Mouse (Mus musculus) liver, embryonic 11.5 days (tissue): ENCODE data around the gene Slc22a4. TPM values are rescaled to one million over a fixed set of nuclear protein-coding genes. Genes with fewer than 3 reads are reported as not detected.

Experiments used
- ATAC-seq: fragments of 200-750 bp; cut with Nextera tagmentation; replicated peaks from 2 replicates; pipeline ENCODE4 v1.8.0; 2017; ENCODE audit warnings: moderate number of reproducible peaks, mild to moderate bottlenecking, moderate TSS enrichment, moderate library complexity; ENCODE audit not compliant: low FRiP score
- DNase-seq: peaks from one replicate; pipeline ENCODE4 v3.0.0-alpha.2; 2017; ENCODE audit warnings: low spot score
- H3K27ac ChIP-seq: fragments of 300-500 bp; sonication (generic); 2 replicates; pipeline ENCODE4 v1.5.1; 2014; ENCODE audit warnings: mild to moderate bottlenecking, low read depth, low read length, control low read depth
- H3K27me3 ChIP-seq: fragments of 300-500 bp; sonication (generic); replicated peaks from 2 replicates; pipeline ENCODE4 v1.6.1; 2014; ENCODE audit warnings: low read length, mixed read lengths; ENCODE audit not compliant: control insufficient read depth, insufficient read depth
- H3K36me3 ChIP-seq: fragments of 300-500 bp; sonication (generic); 2 replicates; pipeline ENCODE4 v1.6.1; 2014; ENCODE audit warnings: mild to moderate bottlenecking, low read length, moderate library complexity, mixed read lengths; ENCODE audit not compliant: control insufficient read depth, insufficient read depth
- H3K4me1 ChIP-seq: fragments of 300-500 bp; sonication (generic); replicated peaks from 2 replicates; pipeline ENCODE4 v1.6.1; 2014; ENCODE audit warnings: low read length, mixed read lengths; ENCODE audit not compliant: control insufficient read depth, insufficient read depth
- H3K4me2 ChIP-seq: fragments of 300-500 bp; sonication (generic); 2 replicates; pipeline ENCODE4 v1.6.1; 2014; ENCODE audit warnings: mild to moderate bottlenecking, control low read depth, moderate library complexity
- H3K4me3 ChIP-seq: fragments of 300-500 bp; sonication (generic); 2 replicates; pipeline ENCODE4 v1.5.1; 2014; ENCODE audit warnings: low read depth, low read length, control low read depth
- H3K9ac ChIP-seq: fragments of 300-500 bp; sonication (generic); 2 replicates; pipeline ENCODE4 v1.6.1; 2014; ENCODE audit warnings: low read depth, low read length, control low read depth
- H3K9me3 ChIP-seq: fragments of 300-500 bp; sonication (generic); 2 replicates; pipeline ENCODE4 v1.6.1; 2016; ENCODE audit warnings: low read length, inconsistent platforms, mixed read lengths; ENCODE audit not compliant: control insufficient read depth
- WGBS: fragments of 180-500 bp; shearing (Covaris S2); extraction: QIAGEN DNeasy Blood & Tissue Kit; methylation state at CpG from one replicate; pipeline ENCODE4 v1.1.7; 2014; 5-methylcytosine and 5-hydroxymethylcytosine counted together
- polyA plus RNA-seq: library from polyadenylated mRNA; unstranded; fragments of >200 nt; fragmentation: Nextera tagmentation; extraction: Ambion mirVana; gene quantifications from 2 replicates; pipeline ENCODE4 v1.2.1, GENCODE M21; 2014

Gene Slc22a4
- polyA plus RNA-seq, 1 experiment from 2014 or later: 20.6 TPM

DNA sequence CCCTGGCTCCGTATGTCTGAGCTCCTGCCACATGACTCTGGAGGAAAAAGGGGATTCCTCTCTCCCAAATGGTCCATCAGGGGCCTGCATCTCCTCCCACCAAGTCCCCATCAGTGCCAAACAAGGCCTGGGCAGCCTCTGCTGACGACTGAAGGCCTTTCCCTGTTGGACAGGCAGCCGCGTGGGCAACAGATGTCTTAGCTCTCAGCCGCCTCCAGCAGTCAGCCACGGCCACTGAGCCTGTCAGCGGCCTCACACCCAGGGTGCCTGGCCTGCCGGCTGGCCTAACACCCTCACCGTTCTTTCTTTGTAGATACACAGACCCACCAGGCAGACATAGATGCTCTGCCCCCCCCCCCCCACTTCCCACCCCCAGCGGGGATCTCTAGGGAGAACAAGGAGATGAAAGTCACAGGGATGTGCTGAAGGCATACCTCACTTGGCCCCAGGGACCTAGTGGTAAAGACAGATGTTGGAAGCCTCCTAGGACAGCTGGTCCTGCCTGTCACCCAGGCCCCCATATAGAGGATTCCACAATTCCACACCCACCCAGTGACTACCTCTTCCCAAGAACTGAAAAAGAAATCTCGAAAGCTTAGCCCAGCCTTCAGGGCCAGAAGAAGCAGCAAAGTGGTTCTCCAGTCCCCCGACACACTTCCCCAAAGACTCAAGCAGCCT is 39.6 kb upstream of the Slc22a4 start:
- DNase-seq (no peak), ATAC-seq (no peak)
- Histone ChIP-seq H3K4me3 (no peak overlapping the region), H3K9me3 (no peaks in the 10 kb centered on the region), H3K4me2 (peak overlapping the region; percentile 77), H3K4me1 (peaks cover 4% of the 10 kb centered on the region; the same call in 1 of the 2 replicates), H3K27me3 (peaks cover 45% of the 10 kb centered on the region), H3K27ac (no peak overlapping the region), H3K36me3 (no peaks in the 10 kb centered on the region), H3K9ac (no peak overlapping the region)
- 36% methylated on average over 12 of the region's 12 CpGs for WGBS

DNA sequence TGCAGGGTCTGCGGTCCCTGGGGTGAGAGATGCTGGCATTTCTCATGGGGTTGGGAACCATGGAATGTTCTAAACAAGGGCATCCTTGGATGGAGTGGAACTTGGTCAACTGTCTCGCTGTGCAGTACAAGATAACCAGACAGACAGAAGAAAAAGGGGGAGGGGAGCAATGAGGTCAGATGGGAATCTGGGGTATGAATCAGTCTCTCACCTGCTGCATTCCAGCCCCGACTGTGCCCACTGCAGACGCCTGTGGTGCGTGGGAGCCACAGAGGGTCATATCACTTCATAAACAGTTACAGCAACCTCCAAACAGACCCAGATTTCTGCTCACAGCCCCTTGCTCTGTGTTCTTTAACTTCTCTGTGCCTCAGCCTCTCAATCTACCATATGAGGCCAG is 38.5 kb upstream of the Slc22a4 start:
- ATAC-seq (no peak), DNase-seq (no peak)
- Histone ChIP-seq H3K9ac (no peak overlapping the region), H3K36me3 (no peaks in the 10 kb centered on the region), H3K27ac (no peak overlapping the region), H3K4me2 (no peak overlapping the region), H3K4me1 (peaks cover 4% of the 10 kb centered on the region; the same call in 1 of the 2 replicates), H3K27me3 (peaks cover 42% of the 10 kb centered on the region), H3K9me3 (no peaks in the 10 kb centered on the region), H3K4me3 (no peak overlapping the region)
- 68% methylated on average over 5 of the region's 5 CpGs for WGBS

DNA sequence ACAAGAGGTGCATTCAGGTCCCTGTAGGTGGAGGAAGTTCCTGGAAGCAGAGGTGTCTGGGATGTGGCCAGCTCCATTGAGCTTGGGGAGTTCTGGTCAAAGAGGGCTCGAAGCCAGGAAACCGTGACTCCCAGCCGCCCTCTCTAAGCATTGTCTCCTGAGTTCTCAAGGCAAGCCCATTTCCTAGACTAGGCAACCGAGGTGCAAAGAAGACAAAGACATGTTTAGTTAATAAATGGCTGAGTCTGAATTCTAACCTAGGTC is 38.0 kb upstream of the Slc22a4 start:
- Histone ChIP-seq H3K27ac (no peak overlapping the region), H3K36me3 (no peaks in the 10 kb centered on the region), H3K4me2 (no peak overlapping the region), H3K4me3 (no peak overlapping the region), H3K9ac (no peak overlapping the region), H3K27me3 (peaks cover 42% of the 10 kb centered on the region), H3K4me1 (peaks cover 4% of the 10 kb centered on the region; the same call in 1 of the 2 replicates), H3K9me3 (no peaks in the 10 kb centered on the region)
- 70% methylated on average over 4 of the region's 4 CpGs for WGBS
- ATAC-seq: no peak
- no peak for DNase-seq

DNA sequence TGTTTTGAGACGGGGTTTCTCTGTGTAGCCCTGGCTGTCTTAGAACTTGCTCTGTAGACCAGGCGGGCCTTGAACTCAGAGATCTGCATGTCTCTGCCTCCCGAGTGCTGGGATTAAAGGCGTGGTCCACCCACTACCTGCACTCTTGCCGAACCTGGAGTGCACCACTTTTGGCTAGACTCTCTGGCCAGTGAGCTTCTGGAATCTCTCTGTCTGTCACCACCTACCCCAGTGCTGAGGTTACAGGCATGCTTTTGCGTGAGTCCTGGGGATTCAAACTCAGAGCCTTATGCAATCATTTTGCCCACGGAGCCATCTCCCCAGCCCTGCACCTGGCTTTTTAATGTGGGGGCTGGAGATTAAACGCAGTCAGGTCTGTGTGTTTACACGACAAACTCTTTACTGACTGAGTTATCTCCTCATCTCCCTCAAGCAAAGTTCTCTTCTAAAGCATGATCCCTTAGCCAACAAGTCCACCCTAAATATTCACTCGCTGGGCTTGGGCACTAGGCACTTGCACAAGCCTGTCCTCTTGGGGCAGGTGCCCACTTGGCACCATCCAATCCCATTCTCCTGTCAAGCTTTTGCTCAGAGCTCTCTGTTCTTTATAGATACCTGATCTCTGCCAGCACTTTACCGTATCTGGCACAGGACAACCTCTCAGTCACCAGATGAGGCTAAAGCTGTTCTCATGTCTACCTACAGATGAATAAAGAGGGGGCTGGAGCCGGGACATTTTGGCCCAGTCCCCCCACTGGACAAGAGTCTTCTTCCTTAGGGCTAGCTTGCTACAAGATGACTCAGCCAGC is 37.4 kb upstream of the Slc22a4 start:
- Histone ChIP-seq H3K4me1 (peaks cover 4% of the 10 kb centered on the region; the same call in 1 of the 2 replicates), H3K27ac (no peak overlapping the region), H3K27me3 (peaks cover 40% of the 10 kb centered on the region), H3K4me2 (no peak overlapping the region), H3K9ac (no peak overlapping the region), H3K9me3 (no peaks in the 10 kb centered on the region), H3K36me3 (no peaks in the 10 kb centered on the region), H3K4me3 (no peak overlapping the region)
- 77% methylated on average over 12 of the region's 12 CpGs for WGBS
- DNase-seq (no peak), ATAC-seq (no peak)

DNA sequence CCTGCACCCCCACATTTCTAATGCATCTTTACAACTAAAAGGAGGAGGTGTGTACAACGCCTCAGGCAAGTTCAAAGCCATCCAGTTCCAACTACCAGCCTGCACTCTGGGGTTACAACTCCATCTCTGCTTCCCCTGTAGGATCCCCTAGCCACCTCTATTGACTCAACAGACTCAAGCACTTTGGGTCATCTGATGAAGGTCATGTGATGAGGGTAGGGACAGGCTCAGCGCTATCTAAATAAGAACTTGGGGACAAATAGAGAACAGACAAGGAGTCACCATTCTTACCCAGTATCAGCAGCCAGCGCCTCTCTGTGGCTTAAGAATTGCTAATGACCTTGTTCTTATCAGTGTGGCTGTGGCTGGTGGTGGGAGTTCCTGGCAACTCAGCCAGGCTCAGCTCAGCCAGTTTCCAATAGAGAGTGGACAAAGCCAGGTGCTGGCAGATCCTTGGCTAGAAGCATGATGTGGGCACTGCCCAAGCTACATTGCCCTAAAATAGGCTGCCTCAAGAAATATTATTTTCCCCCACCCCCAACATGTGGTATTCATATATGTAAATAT is 36.6 kb upstream of the Slc22a4 start:
- peaks cover 6% of the 10 kb centered on the region; the same call in 1 of the 2 replicates for H3K4me1 ChIP-seq
- H3K4me3 ChIP-seq: no peak overlapping the region
- H3K27me3 ChIP-seq: peaks cover 32% of the 10 kb centered on the region
- no peak overlapping the region for H3K4me2 ChIP-seq
- no peak overlapping the region for H3K27ac ChIP-seq
- 43% methylated on average over 3 of the region's 3 CpGs for WGBS
- H3K9me3 ChIP-seq: no peaks in the 10 kb centered on the region
- H3K9ac ChIP-seq: no peak overlapping the region
- DNase-seq (no peak), ATAC-seq (no peak)
- no peaks in the 10 kb centered on the region for H3K36me3 ChIP-seq

DNA sequence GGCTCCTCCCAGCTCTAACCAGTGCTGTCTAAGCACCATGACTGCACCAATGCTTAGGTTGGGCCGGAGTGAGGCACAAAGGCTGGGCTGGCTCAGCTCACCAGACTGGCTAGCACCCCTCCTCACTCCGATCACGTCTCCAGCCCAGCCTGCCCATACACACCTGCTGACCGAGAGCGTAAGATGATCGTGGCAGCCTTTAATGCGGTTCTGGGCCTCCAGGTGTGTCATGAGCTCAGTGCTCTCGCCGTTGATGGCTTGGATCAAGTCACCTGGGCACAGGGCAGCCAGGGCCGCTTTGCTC is 35.5 kb upstream of the Slc22a4 start:
- DNase-seq (no peak), ATAC-seq (no peak)
- Histone ChIP-seq H3K4me2 (no peak overlapping the region), H3K27me3 (peaks cover 23% of the 10 kb centered on the region), H3K4me1 (peaks cover 6% of the 10 kb centered on the region; the same call in 1 of the 2 replicates), H3K9me3 (no peaks in the 10 kb centered on the region), H3K9ac (no peak overlapping the region), H3K27ac (no peak overlapping the region), H3K4me3 (no peak overlapping the region), H3K36me3 (no peaks in the 10 kb centered on the region)
- WGBS: 90% methylated on average over 10 of the region's 10 CpGs

DNA sequence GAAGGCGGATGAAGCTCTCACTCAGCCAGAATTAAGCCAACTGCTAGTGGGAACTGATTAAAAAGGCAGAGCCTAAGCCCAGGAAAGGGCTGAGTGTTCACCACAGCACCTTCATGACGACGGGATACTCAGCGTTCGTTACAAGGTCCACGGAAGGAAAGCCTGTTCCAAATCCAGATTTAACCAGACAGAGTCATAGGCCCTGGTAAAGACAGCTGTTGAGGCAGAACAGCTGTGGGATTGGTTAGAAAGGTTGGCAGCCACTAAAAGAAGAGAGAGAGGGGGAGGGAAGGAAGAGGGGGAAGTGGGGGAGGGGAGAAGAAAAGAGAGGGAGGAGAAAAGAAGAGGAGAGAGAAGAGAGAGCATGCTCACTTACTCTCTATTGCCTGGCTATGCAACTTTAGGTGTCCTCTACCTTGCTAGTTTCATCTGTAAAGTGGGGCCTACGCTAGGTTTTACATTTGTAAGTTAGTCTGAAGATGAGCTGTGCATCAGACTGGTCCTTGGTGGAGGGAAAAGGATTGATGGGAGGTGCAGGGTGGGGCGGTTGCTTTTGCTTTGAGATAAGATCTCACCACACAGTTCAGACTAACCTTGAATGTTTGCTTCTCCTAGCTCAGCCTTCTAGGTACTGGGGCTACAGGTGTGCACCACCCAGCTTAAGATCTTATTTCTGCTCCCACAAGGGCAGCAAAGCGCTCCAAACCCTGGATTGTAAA is 35.0 kb upstream of the Slc22a4 start:
- no peak for ATAC-seq
- Histone ChIP-seq H3K27me3 (peaks cover 18% of the 10 kb centered on the region), H3K27ac (no peak overlapping the region), H3K36me3 (no peaks in the 10 kb centered on the region), H3K4me1 (peaks cover 6% of the 10 kb centered on the region), H3K9ac (no peak overlapping the region), H3K4me3 (no peak overlapping the region), H3K9me3 (no peaks in the 10 kb centered on the region), H3K4me2 (no peak overlapping the region)
- 76% methylated on average over 9 of the region's 9 CpGs for WGBS
- no peak for DNase-seq

DNA sequence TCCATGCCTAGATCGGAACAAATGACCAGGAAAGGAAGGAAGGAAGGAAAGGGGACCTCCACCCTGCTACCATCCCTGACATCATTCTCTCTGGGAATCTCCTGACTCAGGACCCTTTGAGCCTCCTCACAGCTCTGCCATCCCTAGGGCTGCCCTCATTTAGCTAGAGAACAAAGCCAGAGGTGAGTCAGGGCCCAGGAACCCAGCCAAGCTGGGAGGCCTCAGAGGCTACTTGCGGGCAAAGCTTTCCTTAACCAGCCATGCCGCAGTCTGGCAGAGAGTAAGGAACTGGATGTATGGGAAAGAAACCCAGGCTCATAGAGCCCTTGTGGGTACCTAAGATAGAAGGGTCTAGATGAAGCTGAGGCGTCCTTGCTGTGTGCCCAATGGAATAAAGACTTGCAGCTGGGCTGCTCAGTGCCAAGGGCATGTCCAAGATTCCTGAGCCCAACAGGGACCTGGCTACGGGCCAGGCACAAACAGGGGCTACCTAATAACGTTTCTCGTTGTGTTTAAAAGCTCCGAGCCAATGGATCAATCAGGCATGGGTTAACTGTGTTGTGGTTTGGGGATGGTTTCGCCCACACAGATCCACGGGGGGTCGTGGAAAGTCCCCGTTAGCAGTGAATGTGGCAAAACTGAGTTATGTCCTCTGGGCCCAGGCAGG is 34.3 kb upstream of the Slc22a4 start:
- no peak overlapping the region for H3K27ac ChIP-seq
- H3K4me1 ChIP-seq: peaks cover 11% of the 10 kb centered on the region
- H3K27me3 ChIP-seq: peaks cover 11% of the 10 kb centered on the region

More for the DNA sequence above, 34.3 kb upstream of the Slc22a4 start:
- Histone ChIP-seq H3K9me3 (no peaks in the 10 kb centered on the region), H3K36me3 (no peaks in the 10 kb centered on the region), H3K9ac (no peak overlapping the region), H3K4me2 (no peak overlapping the region), H3K4me3 (no peak overlapping the region)
- 77% methylated on average over 12 of the region's 12 CpGs for WGBS
- DNase-seq (no peak), ATAC-seq (no peak)
